Mouse (Mus musculus): Measurements from ENCODE around the gene Tbc1d22b.

DNA sequence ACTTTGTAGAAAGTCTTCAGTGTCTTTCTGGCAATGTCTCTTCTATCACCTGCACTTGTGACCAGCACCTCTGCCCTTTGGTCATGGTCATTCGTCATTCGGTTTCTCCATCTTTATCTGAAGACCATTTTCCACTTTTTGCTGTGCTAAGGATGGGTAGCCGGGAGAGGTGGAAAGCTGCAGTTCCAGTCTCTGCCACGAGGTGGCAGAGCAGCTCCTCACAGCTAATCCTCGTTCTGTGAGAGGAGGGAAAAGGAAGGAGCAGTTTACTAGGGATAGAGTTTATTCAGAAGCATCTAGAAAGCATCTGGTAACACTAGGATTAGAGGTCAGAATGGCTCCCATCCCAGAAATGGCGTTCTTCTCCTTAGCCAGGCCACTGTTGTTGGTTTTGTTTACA lies 53.7 kb downstream of the Tbc1d22b start:
- TF ChIP-seq CTCF (IDR thresholded peaks at IDR 0.05; ENCODE audit: extremely low read depth, insufficient read length, insufficient replicate concordance, low read depth, low read length) (peak; percentile 93; the same call in 1 of the 2 replicates), POLR2A (IDR thresholded peaks at IDR 0.05; ENCODE audit: low read depth, low read length) (no peak)

All from small intestine, adult 2 months (tissue).